28 mouse cellular contexts compared by ENCODE assay signal in genomic region chr8:128735692-128736091, GRCm38 (mm10).
"Had no signal": no experiment of that assay in that cellular context is flagged by ENCODE, and none has a peak within 500 bp of the region (broad histone marks: within the 10 kb centered on the region; RNA-seq: fewer than 3 reads in every experiment).

No protein-coding gene starts in this region.

- H3K27ac ChIP-seq: gastrocnemius, adult 2 months; heart, embryonic 10.5 days; hindbrain, embryonic 10.5 days; hindbrain, embryonic 12.5 days; hindbrain, embryonic 14.5 days; intestine, embryonic 15.5 days; left cerebral cortex, adult 2 months; limb, embryonic 10.5 days; limb, embryonic 12.5 days; liver, embryonic 13.5 days; liver, embryonic 15.5 days had no signal

- H3K9ac ChIP-seq: heart, embryonic 12.5 days; hindbrain, embryonic 12.5 days; hindbrain, embryonic 14.5 days; intestine, embryonic 15.5 days; limb, embryonic 12.5 days; liver, embryonic 13.5 days; liver, embryonic 15.5 days had no signal

- ATAC-seq: hindbrain, embryonic 16.5 days; inflammation-experienced regulatory T-cells, adult 6 months; intestine, embryonic 15.5 days; intestine, postnatal 0 days had no signal

- H3K4me1 ChIP-seq: heart, embryonic 10.5 days; heart, embryonic 12.5 days; intestine, embryonic 15.5 days; limb, embryonic 10.5 days; limb, embryonic 12.5 days; liver, embryonic 13.5 days; liver, embryonic 15.5 days had no signal

- H3K27me3 ChIP-seq: heart, embryonic 12.5 days; hindbrain, embryonic 12.5 days; intestine, embryonic 15.5 days; limb, embryonic 12.5 days; liver, embryonic 13.5 days; liver, embryonic 15.5 days had no signal

- H3K9me3 ChIP-seq: heart, embryonic 10.5 days; heart, embryonic 12.5 days; hindbrain, embryonic 10.5 days; hindbrain, embryonic 12.5 days; intestine, embryonic 15.5 days; limb, embryonic 10.5 days; limb, embryonic 12.5 days; liver, embryonic 13.5 days; liver, embryonic 15.5 days had no signal

- H3K4me3 ChIP-seq: gastrocnemius, adult 2 months; heart, embryonic 10.5 days; heart, embryonic 12.5 days; hindbrain, embryonic 10.5 days; hindbrain, embryonic 12.5 days; intestine, embryonic 15.5 days; left cerebral cortex, adult 2 months; limb, embryonic 10.5 days; limb, embryonic 12.5 days; liver, embryonic 13.5 days; liver, embryonic 15.5 days had no signal

- H3K4me2 ChIP-seq: heart, embryonic 12.5 days; hindbrain, embryonic 12.5 days; hindbrain, embryonic 14.5 days; intestine, embryonic 15.5 days; limb, embryonic 12.5 days; liver, embryonic 11.5 days; liver, embryonic 13.5 days; liver, embryonic 15.5 days had no signal

- DNase-seq: gastrocnemius, adult 2 months; gastrocnemius, postnatal 10 days; gastrocnemius, postnatal 25 days; heart, adult 18-20 months; heart, postnatal 10 days; heart, postnatal 4 days; kidney, adult 18-20 months; kidney, adult 8-10 months; kidney, postnatal 10 days; kidney, postnatal 25 days; kidney, postnatal 4 days; layer of hippocampus, adult 9-11 months; liver; liver, embryonic 13.5 days had no signal
